ENCODE assay signal across 23 mouse cellular contexts in genomic region chr16:44965428-44965827, GRCm38 (mm10). TPM values are rescaled to one million over a fixed set of nuclear protein-coding genes. Genes with fewer than 3 reads are reported as not detected.
DNase-seq lines count a peak whose midpoint lies in the region; ATAC-seq and TF ChIP-seq lines count a peak whose summit lies in the region.
"Had no signal": no experiment of that assay in that cellular context is flagged by ENCODE, and none has a peak within 500 bp of the region (broad histone marks: within the 10 kb centered on the region; RNA-seq: fewer than 3 reads in every experiment).

No protein-coding gene starts in this region.

- H3K27ac ChIP-seq in liver, postnatal 0 days (ENCODE audit: low read depth), result peak overlapping the region; percentile 26; the same call in 1 of the 2 replicates
- peak overlapping the region; percentile 74 for H3K27ac ChIP-seq in CH12.LX (ENCODE audit: insufficient read depth, low read depth)
- 0 out of 2 replicates have a peak overlapping the region, but pooled peaks have one; percentile 5 for H3K27ac ChIP-seq in heart, postnatal 0 days (ENCODE audit: low read depth)
- H3K27ac ChIP-seq: embryonic facial prominence, embryonic 10.5 days; forebrain, embryonic 15.5 days; hindbrain, embryonic 10.5 days; limb, embryonic 13.5 days; midbrain, embryonic 10.5 days; neural tube, embryonic 15.5 days had no signal

- peaks cover 3% of the 10 kb centered on the region; the same call in 1 of the 2 replicates for H3K79me2 ChIP-seq in CH12.LX (replicated peaks; ENCODE audit: control insufficient read depth, extremely low read depth, insufficient read depth, poor library complexity, severe bottlenecking)

- no peak for TF ChIP-seq CTCF in liver, postnatal 0 days (IDR thresholded peaks at IDR 0.05; ENCODE audit: low read depth)
- no peak for TF ChIP-seq CTCF in CH12.LX (conservative IDR thresholded peaks at IDR 0.05 in 1 of 2, IDR thresholded peaks at IDR 0.05 in 1 of 2; ENCODE audit: low read depth in 2 of 2, low read length in 2 of 2)
- no peak for TF ChIP-seq CTCF in heart, postnatal 0 days (IDR thresholded peaks at IDR 0.05; ENCODE audit: low read depth)

- intact Hi-C loops in heart, postnatal 25 days (cut with DNase I), result no loop called here

- WGBS in liver, postnatal 0 days (ENCODE audit: insufficient replicate concordance), result 52% methylated on average over 8 of the region's 8 CpGs
- WGBS in heart, postnatal 0 days, result 80% methylated on average over 8 of the region's 8 CpGs

- no peak overlapping the region for H3K4me2 ChIP-seq in liver, postnatal 0 days (ENCODE audit: low read depth, low read length)
- peak overlapping the region; percentile 100 for H3K4me2 ChIP-seq in CH12.LX (ENCODE audit: insufficient read depth, low read depth, poor library complexity, severe bottlenecking)
- no peak overlapping the region for H3K4me2 ChIP-seq in heart, postnatal 0 days (ENCODE audit: low read depth, low read length)
- H3K4me2 ChIP-seq: forebrain, embryonic 15.5 days; limb, embryonic 13.5 days; neural tube, embryonic 15.5 days had no signal

- no peaks in the 10 kb centered on the region for H3K9me3 ChIP-seq in liver, postnatal 0 days (ENCODE audit: low read length)
- no peaks in the 10 kb centered on the region for H3K9me3 ChIP-seq in CH12.LX (replicated peaks; ENCODE audit: low read length)
- no peaks in the 10 kb centered on the region for H3K9me3 ChIP-seq in heart, postnatal 0 days (replicated peaks; ENCODE audit: control insufficient read depth, low read length)
- H3K9me3 ChIP-seq: embryonic facial prominence, embryonic 10.5 days; forebrain, embryonic 15.5 days; hindbrain, embryonic 10.5 days; limb, embryonic 13.5 days; midbrain, embryonic 10.5 days; neural tube, embryonic 15.5 days had no signal

- in situ Hi-C loops in CH12.LX (cut with MboI; ENCODE audit: low pct_ligation_motif_present, low pct_unique_long_range_greater_than_20kb, low sequenced_read_pairs), result loop anchor here (5.0 to 10.0 kb wide), 2 partner anchors 49 to 198 kb away; partner anchors contain the start of gene Cd200r1

- DNase-seq in heart, adult 11 months, result peak; percentile 55
- no peak for DNase-seq in heart, postnatal 25 days (ENCODE audit: low spot score)
- DNase-seq in liver, postnatal 0 days, result no peak
- DNase-seq in liver (no peak), CH12.LX (ENCODE audit: extremely low read depth) (peak; percentile 67)
- DNase-seq in heart, postnatal 0 days (ENCODE audit: low spot score), result no peak
- DNase-seq in urinary bladder, postnatal 14 days (ENCODE audit: low spot score), result no peak
- no peak for DNase-seq in left cerebral cortex, adult 8-10 months (ENCODE audit: low spot score in 2 of 2)
- DNase-seq: adrenal gland, adult 2 months; cerebellum, postnatal 14 days; right cerebral cortex, postnatal 4 days had no signal

- H3K9ac ChIP-seq in liver, postnatal 0 days (replicated peaks), result no peak overlapping the region
- peak overlapping the region; percentile 92 for H3K9ac ChIP-seq in CH12.LX (ENCODE audit: insufficient read depth, low read depth)
- no peak overlapping the region for H3K9ac ChIP-seq in heart, postnatal 0 days (replicated peaks; ENCODE audit: low read depth, low read length)
- H3K9ac ChIP-seq: forebrain, embryonic 15.5 days; limb, embryonic 13.5 days; neural tube, embryonic 15.5 days had no signal

- no peaks in the 10 kb centered on the region for H3K27me3 ChIP-seq in liver, postnatal 0 days (ENCODE audit: insufficient read depth, low read length)
- H3K27me3 ChIP-seq in CH12.LX (replicated peaks), result no peaks in the 10 kb centered on the region
- H3K27me3 ChIP-seq in heart, postnatal 0 days (ENCODE audit: control insufficient read depth, insufficient read depth, low read length), result no peaks in the 10 kb centered on the region
- H3K27me3 ChIP-seq: forebrain, embryonic 15.5 days; limb, embryonic 13.5 days; neural tube, embryonic 15.5 days had no signal

- TF ChIP-seq RAD21 in CH12.LX (IDR thresholded peaks at IDR 0.05; ENCODE audit: low read depth, low read length), result no peak

- dilution Hi-C loops in CH12.LX (cut with MboI; ENCODE audit: extremely low pct_ligation_motif_present, extremely low pct_unique_long_range_greater_than_20kb, low sequenced_read_pairs), result no loop called here

- H3K4me3 ChIP-seq in liver, postnatal 0 days (ENCODE audit: low read depth, low read length), result no peak overlapping the region
- peak overlapping the region; percentile 43 to 56 (median 47) for H3K4me3 ChIP-seq in CH12.LX (replicated peaks in 1 of 3; ENCODE audit: low read depth in 2 of 3, low read length in 2 of 3, poor library complexity in 1 of 3)
- H3K4me3 ChIP-seq in heart, postnatal 0 days (ENCODE audit: low read depth, low read length), result no peak overlapping the region
- H3K4me3 ChIP-seq: embryonic facial prominence, embryonic 10.5 days; erythroblast, embryonic 14.5 days; forebrain, embryonic 15.5 days; hindbrain, embryonic 10.5 days; limb, embryonic 13.5 days; midbrain, embryonic 10.5 days; neural tube, embryonic 15.5 days had no signal

- no peaks in the 10 kb centered on the region for H3K36me3 ChIP-seq in liver, postnatal 0 days (replicated peaks; ENCODE audit: insufficient read depth, low read length)
- H3K36me3 ChIP-seq in CH12.LX (replicated peaks in 1 of 2; ENCODE audit: control insufficient read depth in 1 of 2, insufficient read depth in 1 of 2, low read length in 1 of 2), result peaks cover 0 to 4% of the 10 kb centered on the region in 2 experiments
- no peaks in the 10 kb centered on the region for H3K36me3 ChIP-seq in heart, postnatal 0 days (replicated peaks; ENCODE audit: control insufficient read depth, insufficient read depth, low read length)
- H3K36me3 ChIP-seq: embryonic facial prominence, embryonic 10.5 days; forebrain, embryonic 15.5 days; hindbrain, embryonic 10.5 days; limb, embryonic 13.5 days; midbrain, embryonic 10.5 days; neural tube, embryonic 15.5 days had no signal

- no peak for ATAC-seq in liver, postnatal 0 days
- no peak for ATAC-seq in heart, postnatal 0 days (ENCODE audit: insufficient read depth, low read depth)
- ATAC-seq: forebrain, embryonic 15.5 days had no signal

- H3K4me1 ChIP-seq in liver, postnatal 0 days (ENCODE audit: insufficient read depth), result peaks cover 5% of the 10 kb centered on the region; the same call in 1 of the 2 replicates
- H3K4me1 ChIP-seq in CH12.LX (ENCODE audit: control insufficient read depth in 1 of 2, insufficient read depth in 2 of 2), result peaks cover 24 to 69% of the 10 kb centered on the region in 2 experiments
- peaks cover 5% of the 10 kb centered on the region; the same call in 1 of the 2 replicates for H3K4me1 ChIP-seq in heart, postnatal 0 days (ENCODE audit: control insufficient read depth, insufficient read depth)
- H3K4me1 ChIP-seq: embryonic facial prominence, embryonic 10.5 days; forebrain, embryonic 15.5 days; hindbrain, embryonic 10.5 days; midbrain, embryonic 10.5 days; neural tube, embryonic 15.5 days had no signal

- TF ChIP-seq EP300 in liver, postnatal 0 days (IDR thresholded peaks at IDR 0.05; ENCODE audit: low read depth), result no peak
- no peak; the same call in 1 of the 2 replicates for TF ChIP-seq EP300 in CH12.LX (IDR thresholded peaks at IDR 0.05; ENCODE audit: low read length)
- no peak for TF ChIP-seq EP300 in heart, postnatal 0 days (IDR thresholded peaks at IDR 0.05; ENCODE audit: low read depth)

- TF ChIP-seq POLR2A in CH12.LX (IDR thresholded peaks at IDR 0.05; ENCODE audit: low read depth, low read length), result no peak; the same call in none of the 2 replicates

TF ChIP-seq in CH12.LX, 34 proteins besides CTCF, POLR2A, EP300 and RAD21:
- no peak; the same call in 1 of the 2 replicates for TF ChIP-seq CHD1 (IDR thresholded peaks at IDR 0.05; ENCODE audit: low read depth, low read length)
- no peak for TF ChIP-seq IRF4 (IDR thresholded peaks at IDR 0.05; ENCODE audit: low read depth, low read length)
- 0 out of 2 replicates have a peak, but pooled peaks have one; percentile 20 for TF ChIP-seq UBTF (IDR thresholded peaks at IDR 0.05; ENCODE audit: low read depth, low read length)
- TF ChIP-seq BHLHE40 (IDR thresholded peaks at IDR 0.05; ENCODE audit: low read depth, low read length), result 0 out of 2 replicates have a peak, but pooled peaks have one; percentile 4
- TF ChIP-seq ELF1 (IDR thresholded peaks at IDR 0.05; ENCODE audit: low read depth, low read length), result peak; percentile 3; the same call in 1 of the 2 replicates
- 0 out of 2 replicates have a peak, but pooled peaks have one; percentile 5 for TF ChIP-seq RCOR1 (conservative IDR thresholded peaks at IDR 0.05; ENCODE audit: low read depth, low read length)
- TF ChIP-seq ZKSCAN1 (IDR thresholded peaks at IDR 0.05; ENCODE audit: borderline replicate concordance, low read depth, low read length), result no peak
- TF ChIP-seq CHD2 (IDR thresholded peaks at IDR 0.05; ENCODE audit: low read length), result no peak
- 0 out of 2 replicates have a peak, but pooled peaks have one; percentile 26 for TF ChIP-seq SIN3A (IDR thresholded peaks at IDR 0.05; ENCODE audit: low read length)
- TF ChIP-seq KAT2A (IDR thresholded peaks at IDR 0.05; ENCODE audit: insufficient replicate concordance, low read length), result no peak
- no peak; the same call in 1 of the 2 replicates for TF ChIP-seq NELFE (IDR thresholded peaks at IDR 0.05; ENCODE audit: low read depth, low read length)
- peak; percentile 2; the same call in 1 of the 2 replicates for TF ChIP-seq TCF12 (IDR thresholded peaks at IDR 0.05; ENCODE audit: low read depth, low read length)
- no peak for TF ChIP-seq ZNF384 (IDR thresholded peaks at IDR 0.05; ENCODE audit: low read depth, low read length)

RNA-seq across cellular contexts. Expression of gene Cd200r3, which starts 21.9 kb away (rescaled TPM):
- not detected for total RNA-seq in heart, postnatal 25 days (2021)
- polyA plus RNA-seq in liver, postnatal 0 days (2015; fragmentation: Nextera tagmentation; extraction: Ambion mirVana), result 0.69 and 0.79 TPM in 2 replicates
- total RNA-seq in CH12.LX (2012; rRNA removed) (5.0 and 5.7 TPM in 2 replicates), CH12.LX (2014; rRNA removed) (17.6 and 18.4 TPM in 2 replicates)
- polyA plus RNA-seq in CH12.LX (2012; ENCODE audit: insufficient read length, low read depth), result 5.9 and 6.9 TPM in 2 replicates
- 0.99 TPM in 1 of 2 replicates, not detected in the other for total RNA-seq in heart, postnatal 0 days (2014; rRNA removed; ENCODE audit: low replicate concordance)
- 0.51 and 0.54 TPM in 2 replicates for polyA plus RNA-seq in heart, postnatal 0 days (2015; fragmentation: Nextera tagmentation; extraction: Ambion mirVana)
- not detected for total RNA-seq in left cerebral cortex, adult 8-10 months (2022)
- total RNA-seq: adrenal gland, adult 2 months; ES-E14; gastrocnemius, adult 18-20 months; layer of hippocampus, postnatal 10 days; left cerebral cortex, postnatal 10 days had no signal
- polyA plus RNA-seq: adrenal gland, adult 2 months; embryonic facial prominence, embryonic 10.5 days; erythroblast, embryonic 14.5 days; forebrain, embryonic 15.5 days; hindbrain, embryonic 10.5 days; kidney, embryonic 14.5 days; midbrain, embryonic 10.5 days had no signal

Comparison
In these comparisons a context has a peak if more than half of its experiments do, and no peak if none do; other contexts are left out.
1. DNase-seq: peak in heart, adult 11 months (single experiment) and CH12.LX (single experiment); none in heart, postnatal 25 days (single experiment), liver, postnatal 0 days (single experiment), liver (single experiment), heart, postnatal 0 days (single experiment), urinary bladder, postnatal 14 days (single experiment) and left cerebral cortex, adult 8-10 months (0 of 2).
2. H3K27ac ChIP-seq: peak in every context shown above with its lines; median percentile 74 in CH12.LX; 26 in liver, postnatal 0 days; 5 in heart, postnatal 0 days.
3. H3K4me3 ChIP-seq: peak in CH12.LX (3 of 3); none in liver, postnatal 0 days (single experiment) and heart, postnatal 0 days (single experiment).